Mouse (Mus musculus) CH12.LX (cell line): ENCODE measurements at regions not wholly inside any gene's neighbourhood (a gene's known extent, or its start where the extent isn't known, plus 50 kb on each side); places are given as distances from the start of the nearest gene placed in this dataset.

ENCODE experiments used
- DNase-seq: peaks from one replicate; pipeline ENCODE4 v3.0.0-alpha.2; 2013; ENCODE audit errors: extremely low read depth
- H3K27ac ChIP-seq: 2 replicates; pipeline ENCODE4 v1.5.1; 2012; ENCODE audit warnings: low read depth, mild to moderate bottlenecking, control low read depth, moderate library complexity; ENCODE audit not compliant: insufficient read depth
- H3K27me3 ChIP-seq: replicated peaks from 2 replicates; pipeline ENCODE3; 2012; ENCODE audit warnings: inconsistent platforms
- H3K36me3 ChIP-seq, 2 experiments: replicated peaks in 1 of 2; 2 replicates each; pipeline versions ENCODE3 to v1.6.1; 2012; ENCODE audit warnings: inconsistent platforms in 1 of 2, low read length in 1 of 2, mild to moderate bottlenecking in 1 of 2, mixed read lengths in 1 of 2, moderate library complexity in 1 of 2; ENCODE audit not compliant: control insufficient read depth in 1 of 2, insufficient read depth in 1 of 2
- H3K4me1 ChIP-seq, 2 experiments: 2 replicates each; pipeline ENCODE4 v1.6.1; 2012; ENCODE audit warnings: inconsistent platforms in 1 of 2, moderate library complexity in 1 of 2; ENCODE audit not compliant: insufficient read depth in 2 of 2, control insufficient read depth in 1 of 2
- H3K4me2 ChIP-seq: 2 replicates; pipeline ENCODE4 v1.6.1; 2012; ENCODE audit warnings: low read depth, mild to moderate bottlenecking, control low read depth; ENCODE audit not compliant: poor library complexity, insufficient read depth, severe bottlenecking
- H3K4me3 ChIP-seq, 3 experiments: fragments of 150-350 bp in 1 of 3; sonication (generic) in 1 of 3; replicated peaks in 1 of 3; 2 replicates each; pipeline versions ENCODE3 to v1.5.1; 2011 to 2012; ENCODE audit warnings: low read depth in 2 of 3, low read length in 2 of 3, mild to moderate bottlenecking in 2 of 3, moderate library complexity in 2 of 3, control low read depth in 1 of 3, improper control_type of control experiment in 1 of 3, inconsistent platforms in 1 of 3, mixed read lengths in 1 of 3; ENCODE audit not compliant: poor library complexity in 1 of 3
- H3K79me2 ChIP-seq: replicated peaks from 2 replicates; pipeline ENCODE4 v1.6.1; 2012; ENCODE audit warnings: mild to moderate bottlenecking, moderate library complexity; ENCODE audit not compliant: control insufficient read depth, poor library complexity, insufficient read depth, severe bottlenecking; ENCODE audit errors: extremely low read depth
- H3K9ac ChIP-seq: 2 replicates; pipeline ENCODE4 v1.6.1; 2012; ENCODE audit warnings: low read depth, mild to moderate bottlenecking, control low read depth, moderate library complexity; ENCODE audit not compliant: insufficient read depth
- H3K9me3 ChIP-seq: replicated peaks from 2 replicates; pipeline ENCODE3; 2012; ENCODE audit warnings: low read length, inconsistent platforms, mixed read lengths
- CHD1 ChIP-seq: IDR thresholded peaks from 2 replicates; pipeline ENCODE4 v1.6.1; 2012; ENCODE audit warnings: low read depth, low read length, improper control_type of control experiment, inconsistent platforms
- CHD2 ChIP-seq: IDR thresholded peaks from 2 replicates; pipeline ENCODE4 v1.6.1; 2011; ENCODE audit warnings: low read length, improper control_type of control experiment
- CTCF ChIP-seq, 2 experiments: IDR thresholded peaks in 1 of 2; conservative IDR thresholded peaks in 1 of 2; 2 replicates each; pipeline ENCODE4 v1.5.1; 2011 to 2012; ENCODE audit warnings: low read depth in 2 of 2, low read length in 2 of 2, improper control_type of control experiment in 1 of 2, inconsistent platforms in 1 of 2, mild to moderate bottlenecking in 1 of 2, moderate library complexity in 1 of 2
- GABPA ChIP-seq: IDR thresholded peaks from 2 replicates; pipeline ENCODE4 v1.6.1; 2012; ENCODE audit warnings: low read depth, low read length, improper control_type of control experiment, inconsistent platforms; ENCODE audit not compliant: insufficient replicate concordance
- IRF4 ChIP-seq: IDR thresholded peaks from 2 replicates; pipeline ENCODE4 v1.6.1; 2014; ENCODE audit warnings: low read depth, mild to moderate bottlenecking, inconsistent platforms, low read length, improper control_type of control experiment
- JUN ChIP-seq: IDR thresholded peaks from 2 replicates; pipeline ENCODE4 v1.6.1; 2011; ENCODE audit warnings: low read depth, mild to moderate bottlenecking, low read length, improper control_type of control experiment, moderate library complexity; ENCODE audit not compliant: insufficient read depth
- JUND ChIP-seq: conservative IDR thresholded peaks from 2 replicates; pipeline ENCODE4 v1.6.1; 2011; ENCODE audit warnings: low read depth, low read length, improper control_type of control experiment
- MAX ChIP-seq: IDR thresholded peaks from 2 replicates; pipeline ENCODE4 v1.6.1; 2011; ENCODE audit warnings: low read length, improper control_type of control experiment
- PAX5 ChIP-seq: IDR thresholded peaks from 2 replicates; pipeline ENCODE4 v1.6.1; 2012; ENCODE audit warnings: low read length, inconsistent platforms, mixed read lengths
- POLR2A ChIP-seq: IDR thresholded peaks from 2 replicates; pipeline ENCODE4 v1.6.1; 2011; ENCODE audit warnings: low read depth, mild to moderate bottlenecking, improper control_type of control experiment, low read length
- POLR2AphosphoS2 ChIP-seq: IDR thresholded peaks from 2 replicates; pipeline ENCODE4 v1.6.1; 2011; ENCODE audit warnings: low read depth, low read length, improper control_type of control experiment
- SIN3A ChIP-seq: IDR thresholded peaks from 2 replicates; pipeline ENCODE4 v1.6.1; 2012; ENCODE audit warnings: low read length, improper control_type of control experiment, inconsistent platforms
- TCF12 ChIP-seq: IDR thresholded peaks from 2 replicates; pipeline ENCODE4 v1.6.1; 2014; ENCODE audit warnings: low read depth, mild to moderate bottlenecking, inconsistent platforms, low read length, improper control_type of control experiment
- UBTF ChIP-seq: IDR thresholded peaks from 2 replicates; pipeline ENCODE4 v1.6.1; 2012; ENCODE audit warnings: low read depth, mild to moderate bottlenecking, inconsistent platforms, low read length, improper control_type of control experiment, moderate library complexity
- ZC3H11A ChIP-seq: IDR thresholded peaks from 2 replicates; pipeline ENCODE4 v1.6.1; 2012; ENCODE audit warnings: low read depth, mild to moderate bottlenecking, inconsistent platforms, low read length, improper control_type of control experiment
- ZKSCAN1 ChIP-seq: IDR thresholded peaks from 2 replicates; pipeline ENCODE4 v1.6.1; 2012; ENCODE audit warnings: low read depth, inconsistent platforms, low read length, improper control_type of control experiment, borderline replicate concordance
- ZMIZ1 ChIP-seq: IDR thresholded peaks from 2 replicates; pipeline ENCODE4 v1.6.1; 2012; ENCODE audit warnings: low read depth, mild to moderate bottlenecking, inconsistent platforms, low read length, improper control_type of control experiment
- dilution Hi-C: fragments of 300-500 bp; cut with MboI; formaldehyde crosslinking; loops from 2 replicates; pipeline ENCODE4 v1.14.3; 2020; ENCODE audit warnings: low sequenced_read_pairs; ENCODE audit not compliant: extremely low pct_unique_long_range_greater_than_20kb, extremely low pct_ligation_motif_present
- in situ Hi-C: fragments of 300-500 bp; cut with MboI; formaldehyde crosslinking; loops from 3 replicates; pipeline ENCODE4 v1.14.3; 2019; ENCODE audit warnings: low sequenced_read_pairs, low pct_ligation_motif_present, low pct_unique_long_range_greater_than_20kb, mixed read lengths

DNA sequence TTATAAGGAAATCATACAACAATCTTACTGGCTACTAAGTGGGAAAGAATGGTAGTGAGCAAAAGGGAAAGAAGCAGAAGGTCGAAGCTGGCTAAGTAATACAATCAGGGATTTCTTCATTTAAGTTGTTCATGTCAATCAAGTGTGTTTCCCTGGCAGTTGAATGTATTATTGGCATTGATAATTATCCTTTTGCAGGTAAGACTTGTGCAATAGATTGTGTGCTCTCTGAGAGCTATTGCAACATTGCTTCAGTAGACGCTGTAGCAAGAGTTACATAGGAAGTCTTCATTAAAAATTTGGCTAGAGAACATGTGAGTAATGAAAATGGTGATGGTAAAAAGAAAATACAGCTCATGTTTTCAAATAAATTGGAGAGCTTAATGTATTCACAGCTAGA lies 1273.3 kb upstream of the Sel1l start:
- DNase-seq: no peak
- H3K4me3 ChIP-seq: no peak overlapping the region
- H3K9me3 ChIP-seq: no peaks in the 10 kb centered on the region
- H3K4me1 ChIP-seq: no peaks in the 10 kb centered on the region
- no peaks in the 10 kb centered on the region for H3K27me3 ChIP-seq
- no peaks in the 10 kb centered on the region for H3K36me3 ChIP-seq
- H3K27ac ChIP-seq: no peak overlapping the region
- dilution Hi-C loops (no loop called here), in situ Hi-C loops (no loop called here)
- no peak overlapping the region for H3K9ac ChIP-seq
- H3K79me2 ChIP-seq: no peaks in the 10 kb centered on the region
- TF ChIP-seq ZC3H11A (no peak), POLR2A (no peak), ZMIZ1 (no peak), IRF4 (no peak), ZKSCAN1 (no peak), PAX5 (no peak), JUN (no peak), SIN3A (no peak), CHD1 (no peak), UBTF (no peak), CTCF (conservative IDR thresholded peaks at IDR 0.05 in 1 of 2, IDR thresholded peaks at IDR 0.05 in 1 of 2; ENCODE audit: low read depth in 2 of 2, low read length in 2 of 2) (no peak), MAX (no peak), POLR2AphosphoS2 (no peak), GABPA (no peak), JUND (no peak)
- H3K4me2 ChIP-seq: no peak overlapping the region

DNA sequence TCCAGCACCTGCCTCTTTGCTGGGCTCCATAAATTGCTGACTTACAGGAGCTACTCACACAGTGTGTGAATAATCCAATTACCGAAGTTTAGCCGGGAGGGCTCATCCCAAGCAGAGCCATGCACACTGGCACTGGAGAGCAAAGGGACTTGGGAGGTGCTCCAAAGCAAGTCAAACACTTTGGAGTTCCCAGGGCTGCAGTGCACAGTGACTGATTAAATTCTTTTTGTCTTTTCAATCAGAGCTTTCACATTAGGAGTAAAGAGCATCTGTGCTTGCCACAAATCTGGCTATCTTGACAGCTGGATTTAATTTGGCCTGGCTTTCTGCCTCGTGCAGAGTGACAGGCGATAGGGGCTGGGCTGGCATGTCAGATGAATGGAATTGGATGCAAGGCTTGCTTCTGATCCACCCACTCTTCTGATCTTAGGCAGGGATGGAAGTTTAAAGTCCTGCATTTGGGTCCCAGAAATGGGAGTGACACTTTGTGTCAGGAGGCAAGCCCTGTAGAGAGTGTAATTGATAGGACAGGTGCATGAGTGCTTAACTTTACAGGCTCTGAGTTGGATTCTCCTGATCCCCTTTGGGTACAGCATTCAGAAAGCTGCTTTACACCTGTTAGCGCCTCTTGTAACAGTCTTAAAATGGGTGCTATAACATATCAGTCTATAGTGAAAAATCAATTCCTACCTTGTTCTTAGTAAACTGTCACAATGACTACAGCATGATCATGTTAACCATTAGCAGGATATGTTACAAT lies 1239.3 kb upstream of the Sel1l start:
- Histone ChIP-seq H3K4me2 (no peak overlapping the region), H3K79me2 (no peaks in the 10 kb centered on the region), H3K9ac (no peak overlapping the region), H3K4me1 (no peaks in the 10 kb centered on the region), H3K4me3 (no peak overlapping the region), H3K9me3 (no peaks in the 10 kb centered on the region), H3K36me3 (no peaks in the 10 kb centered on the region), H3K27ac (no peak overlapping the region), H3K27me3 (no peaks in the 10 kb centered on the region)
- TF ChIP-seq ZKSCAN1 (no peak), CHD2 (no peak), PAX5 (no peak), UBTF (no peak), TCF12 (no peak), IRF4 (no peak), MAX (no peak), CHD1 (no peak)
- DNase-seq: no peak
- in situ Hi-C loops (no loop called here), dilution Hi-C loops (no loop called here)
